Mouse (Mus musculus): ENCODE measurements around the gene Myh10.
A peak's percentile ranks its signal among the peaks of the same experiment; 100 is the strongest.

Myh10 gene

GRCm38 (mm10) chr11:68745374-68746200, 54.2 kb downstream of the Myh10 start:
- DNase-seq (ENCODE audit: low spot score in 2 of 2): peak in 1 of 2 experiments; percentile 19

GRCm38 (mm10) chr11:68748121-68748520, 56.8 kb downstream of the Myh10 start:
- DNase-seq (ENCODE audit: low spot score in 2 of 2): no peak

GRCm38 (mm10) chr11:68750206-68750605, 58.8 kb downstream of the Myh10 start:
- DNase-seq (ENCODE audit: low spot score in 2 of 2): no peak

GRCm38 (mm10) chr11:68750938-68751337, 59.6 kb downstream of the Myh10 start:
- DNase-seq (ENCODE audit: low spot score in 2 of 2): peak; percentile 26 to 41

- no peak for DNase-seq (ENCODE audit: low spot score in 2 of 2)
Observed at GRCm38 (mm10) chr11:68754283-68754682, 62.9 kb downstream of the Myh10 start.

GRCm38 (mm10) chr11:68756456-68757348, 65.3 kb downstream of the Myh10 start:
- no peak for DNase-seq (ENCODE audit: low spot score in 2 of 2)

- no peak for DNase-seq (ENCODE audit: low spot score in 2 of 2)
Observed at GRCm38 (mm10) chr11:68759691-68760090, 68.3 kb downstream of the Myh10 start.

GRCm38 (mm10) chr11:68761155-68761554, 69.8 kb downstream of the Myh10 start:
- no peak for DNase-seq (ENCODE audit: low spot score in 2 of 2)

- no peak for DNase-seq (ENCODE audit: low spot score in 2 of 2)
Observed at GRCm38 (mm10) chr11:68761664-68762063, 70.3 kb downstream of the Myh10 start.

- DNase-seq (ENCODE audit: low spot score in 2 of 2): no peak
Observed at GRCm38 (mm10) chr11:68764622-68765021, 73.3 kb downstream of the Myh10 start.

GRCm38 (mm10) chr11:68767762-68768542, 76.6 kb downstream of the Myh10 start:
- no peak for DNase-seq (ENCODE audit: low spot score in 2 of 2)

- no peak for DNase-seq (ENCODE audit: low spot score in 2 of 2)
Observed at GRCm38 (mm10) chr11:68769770-68770510, 78.6 kb downstream of the Myh10 start.

GRCm38 (mm10) chr11:68776147-68776655, 84.8 kb downstream of the Myh10 start:
- DNase-seq (ENCODE audit: low spot score in 2 of 2): no peak

- DNase-seq (ENCODE audit: low spot score in 2 of 2): no peak
Observed at GRCm38 (mm10) chr11:68777933-68778332, 86.6 kb downstream of the Myh10 start.

- DNase-seq (ENCODE audit: low spot score in 2 of 2): no peak
Observed at GRCm38 (mm10) chr11:68778855-68779254, 87.5 kb downstream of the Myh10 start.

- DNase-seq (ENCODE audit: low spot score in 2 of 2): no peak
Observed at GRCm38 (mm10) chr11:68779735-68780465, 88.5 kb downstream of the Myh10 start.

- no peak for DNase-seq (ENCODE audit: low spot score in 2 of 2)
Observed at GRCm38 (mm10) chr11:68780466-68781114, 89.2 kb downstream of the Myh10 start.

- DNase-seq (ENCODE audit: low spot score in 2 of 2): no peak
Observed at GRCm38 (mm10) chr11:68782336-68782735, 91.0 kb downstream of the Myh10 start.

GRCm38 (mm10) chr11:68785813-68786212, 94.5 kb downstream of the Myh10 start:
- DNase-seq (ENCODE audit: low spot score in 2 of 2): no peak

- DNase-seq (ENCODE audit: low spot score in 2 of 2): no peak
Observed at GRCm38 (mm10) chr11:68787222-68787621, 95.9 kb downstream of the Myh10 start.
